In the genomic region with DNA sequence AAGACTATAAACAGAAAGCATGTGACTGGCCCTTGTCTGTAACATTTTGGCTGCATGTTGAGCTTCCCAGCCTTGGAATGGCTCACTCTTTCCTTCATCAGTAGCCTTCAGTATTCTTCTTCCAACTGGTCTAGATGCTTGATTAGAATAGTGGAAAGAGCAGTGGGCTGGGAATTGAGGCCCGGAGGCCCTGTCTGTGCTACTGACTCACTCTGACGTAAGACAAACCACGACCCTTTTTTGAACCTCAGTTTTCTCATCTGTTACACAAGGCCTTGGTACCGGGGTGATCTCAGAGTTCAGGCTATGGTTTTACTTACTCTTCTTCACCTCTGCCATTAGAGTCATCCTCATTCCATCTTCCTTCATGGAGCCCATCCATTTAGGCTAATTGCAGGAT, we compare ENCODE assay signal across 18 mouse cellular contexts.
"Had no signal": no experiment of that assay in that cellular context is flagged by ENCODE, and none has a peak within 500 bp of the region (broad histone marks: within the 10 kb centered on the region; RNA-seq: fewer than 3 reads in every experiment).

No protein-coding gene starts in this region.

- DNase-seq: lung, adult 18-20 months; lung, embryonic 14.5 days; lung, postnatal 10 days; lung, postnatal 4 days; retina, postnatal 1 day; right cerebral cortex, adult 18-20 months; right cerebral cortex, postnatal 25 days; right cerebral cortex, postnatal 4 days; thymus, adult 2 months; thymus, postnatal 25 days; thymus, postnatal 4 days had no signal

- H3K9me3 ChIP-seq: megakaryocyte, embryonic 14.5 days; midbrain, embryonic 13.5 days; midbrain, embryonic 15.5 days; neural tube, embryonic 13.5 days; stomach, embryonic 15.5 days had no signal

- H3K9ac ChIP-seq: lung, embryonic 14.5 days; midbrain, embryonic 13.5 days; midbrain, embryonic 15.5 days; neural tube, embryonic 13.5 days; stomach, embryonic 15.5 days had no signal

- H3K27ac ChIP-seq: midbrain, embryonic 13.5 days; midbrain, embryonic 15.5 days; neural tube, embryonic 13.5 days; stomach, embryonic 15.5 days; stomach, postnatal 0 days had no signal

- H3K36me3 ChIP-seq: midbrain, embryonic 13.5 days; midbrain, embryonic 15.5 days; neural tube, embryonic 13.5 days; stomach, embryonic 15.5 days had no signal

- H3K27me3 ChIP-seq: midbrain, embryonic 13.5 days; midbrain, embryonic 15.5 days; stomach, embryonic 15.5 days had no signal

- H3K4me1 ChIP-seq: megakaryocyte, embryonic 14.5 days; midbrain, embryonic 13.5 days; midbrain, embryonic 15.5 days; neural tube, embryonic 13.5 days; stomach, embryonic 15.5 days had no signal

- H3K4me3 ChIP-seq: megakaryocyte, embryonic 14.5 days; midbrain, embryonic 13.5 days; midbrain, embryonic 15.5 days; neural tube, embryonic 13.5 days; stomach, embryonic 15.5 days had no signal

- ATAC-seq: midbrain, embryonic 13.5 days; midbrain, embryonic 15.5 days had no signal

- H3K4me2 ChIP-seq: lung, embryonic 14.5 days; midbrain, embryonic 11.5 days; midbrain, embryonic 13.5 days; midbrain, embryonic 15.5 days; neural tube, embryonic 13.5 days; stomach, embryonic 15.5 days had no signal
